Mouse (Mus musculus) neural tube, embryonic 14.5 days (tissue): ENCODE measurements around the gene Tenm4. TPM values are rescaled to one million over a fixed set of nuclear protein-coding genes. Genes with fewer than 3 reads are reported as not detected.

Source experiments
- ATAC-seq: fragments of 200-750 bp; cut with Nextera tagmentation; 2 replicates; pipeline ENCODE4 v1.8.0; 2017; ENCODE audit warnings: low read depth, mild to moderate bottlenecking, moderate TSS enrichment, moderate library complexity
- H3K27ac ChIP-seq: fragments of 300-500 bp; sonication (generic); 2 replicates; pipeline ENCODE4 v1.5.1; 2014; ENCODE audit warnings: low read depth, mild to moderate bottlenecking, control low read depth, low read length, moderate library complexity, mixed read lengths
- H3K27me3 ChIP-seq: fragments of 300-500 bp; sonication (generic); 2 replicates; pipeline ENCODE4 v1.6.1; 2014; ENCODE audit warnings: low read length; ENCODE audit not compliant: control insufficient read depth, insufficient read depth
- H3K36me3 ChIP-seq: fragments of 300-500 bp; sonication (generic); 2 replicates; pipeline ENCODE4 v1.6.1; 2014; ENCODE audit warnings: low read length, mixed read lengths; ENCODE audit not compliant: control insufficient read depth, insufficient read depth
- H3K4me1 ChIP-seq: fragments of 300-500 bp; sonication (generic); 2 replicates; pipeline ENCODE4 v1.6.1; 2014; ENCODE audit warnings: low read length; ENCODE audit not compliant: control insufficient read depth, insufficient read depth
- H3K4me2 ChIP-seq: fragments of 300-500 bp; sonication (generic); 2 replicates; pipeline ENCODE4 v1.6.1; 2014; ENCODE audit warnings: mild to moderate bottlenecking, low read depth, low read length, control low read depth
- H3K4me3 ChIP-seq: fragments of 300-500 bp; sonication (generic); 2 replicates; pipeline ENCODE4 v1.5.1; 2014; ENCODE audit warnings: low read depth, low read length, control low read depth, mixed read lengths
- H3K9ac ChIP-seq: fragments of 300-500 bp; sonication (generic); replicated peaks from 2 replicates; pipeline ENCODE4 v1.6.1; 2014; ENCODE audit warnings: low read depth, mild to moderate bottlenecking, control low read depth, low read length, mixed read lengths
- H3K9me3 ChIP-seq: fragments of 300-500 bp; sonication (generic); 2 replicates; pipeline ENCODE4 v1.6.1; 2016; ENCODE audit warnings: low read length; ENCODE audit not compliant: control insufficient read depth
- WGBS: fragments of 180-500 bp; shearing (Covaris S2); extraction: QIAGEN DNeasy Blood & Tissue Kit; methylation state at CpG from one replicate; pipeline ENCODE4 v1.1.7; 2014; 5-methylcytosine and 5-hydroxymethylcytosine counted together
- polyA plus RNA-seq: library from polyadenylated mRNA; unstranded; fragments of >200 nt; fragmentation: Nextera tagmentation; extraction: Ambion mirVana; gene quantifications from 2 replicates; pipeline ENCODE4 v1.2.1, GENCODE M21; 2014

Gene Tenm4
- polyA plus RNA-seq, 1 experiment from 2014 or later: 54.8 TPM

GRCm38 (mm10) chr7:96780556-96780955, 609.5 kb downstream of the Tenm4 start:
- Histone ChIP-seq H3K4me2 (no peak overlapping the region), H3K4me3 (no peak overlapping the region), H3K9ac (no peak overlapping the region), H3K27ac (no peak overlapping the region), H3K27me3 (no peaks in the 10 kb centered on the region), H3K9me3 (no peaks in the 10 kb centered on the region), H3K36me3 (no peaks in the 10 kb centered on the region), H3K4me1 (peaks cover 8% of the 10 kb centered on the region; the same call in 1 of the 2 replicates)
- WGBS: 100% methylated on average over 1 of the region's 1 CpGs
- ATAC-seq: no peak

DNA sequence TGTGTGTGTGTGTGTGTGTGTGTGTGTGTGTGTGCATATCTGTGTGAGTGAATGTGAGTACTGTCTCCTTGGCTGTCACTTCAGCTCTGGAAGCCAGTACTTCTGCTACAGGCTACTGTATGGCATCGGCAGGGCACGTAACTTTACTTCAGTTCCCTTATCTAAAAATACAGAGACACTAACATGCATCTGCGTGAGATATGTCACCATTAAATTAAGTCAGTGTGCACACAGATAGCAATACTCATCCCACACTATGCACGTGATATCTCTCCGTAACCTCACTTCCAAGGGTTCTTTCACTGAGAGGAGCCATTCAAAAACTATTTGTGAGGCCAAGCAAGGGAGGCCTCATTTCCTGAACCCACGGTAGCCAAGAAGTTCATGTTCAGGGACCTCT, 610.0 kb downstream of the Tenm4 start:
- H3K4me3 ChIP-seq: no peak overlapping the region
- H3K4me2 ChIP-seq: no peak overlapping the region
- H3K9me3 ChIP-seq: no peaks in the 10 kb centered on the region
- H3K27ac ChIP-seq: no peak overlapping the region
- H3K27me3 ChIP-seq: no peaks in the 10 kb centered on the region
- H3K9ac ChIP-seq: no peak overlapping the region
- ATAC-seq: no peak
- peaks cover 8% of the 10 kb centered on the region; the same call in 1 of the 2 replicates for H3K4me1 ChIP-seq
- WGBS: 76% methylated on average over 6 of the region's 6 CpGs
- H3K36me3 ChIP-seq: no peaks in the 10 kb centered on the region

GRCm38 (mm10) chr7:96782686-96783085, 611.6 kb downstream of the Tenm4 start:
- WGBS: 98% methylated on average over 4 of the region's 4 CpGs
- H3K4me3 ChIP-seq: no peak overlapping the region
- no peak overlapping the region for H3K4me2 ChIP-seq
- no peak overlapping the region for H3K27ac ChIP-seq
- H3K4me1 ChIP-seq: peaks cover 8% of the 10 kb centered on the region; the same call in 1 of the 2 replicates
- no peak for ATAC-seq
- H3K27me3 ChIP-seq: no peaks in the 10 kb centered on the region
- no peaks in the 10 kb centered on the region for H3K36me3 ChIP-seq
- H3K9ac ChIP-seq: no peak overlapping the region
- H3K9me3 ChIP-seq: no peaks in the 10 kb centered on the region

DNA sequence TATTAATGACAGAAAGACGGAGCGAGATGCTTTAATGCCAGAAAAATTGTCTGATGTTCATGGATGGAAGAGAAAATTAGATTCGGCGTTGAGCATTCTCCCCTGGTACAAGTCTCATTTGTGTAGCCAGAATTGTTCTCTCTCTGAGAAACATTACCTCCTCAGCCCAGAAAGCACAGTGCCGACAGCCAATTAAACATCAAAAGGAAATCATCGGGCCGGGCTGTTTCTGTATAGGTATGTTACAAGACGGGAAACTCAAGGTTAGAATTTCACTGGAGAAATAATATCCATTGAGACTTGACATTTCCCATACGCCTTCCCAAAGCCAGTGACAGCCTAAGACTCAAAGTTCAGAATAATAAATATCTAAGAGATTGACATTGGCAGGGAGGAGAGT, 614.8 kb downstream of the Tenm4 start:
- H3K9ac ChIP-seq: no peak overlapping the region
- no peak overlapping the region for H3K4me3 ChIP-seq
- WGBS: 52% methylated on average over 9 of the region's 9 CpGs
- H3K27me3 ChIP-seq: no peaks in the 10 kb centered on the region
- H3K36me3 ChIP-seq: no peaks in the 10 kb centered on the region
- no peak overlapping the region for H3K27ac ChIP-seq
- no peak for ATAC-seq
- no peak overlapping the region for H3K4me2 ChIP-seq
- H3K9me3 ChIP-seq: no peaks in the 10 kb centered on the region
- H3K4me1 ChIP-seq: no peaks in the 10 kb centered on the region; the same call in 1 of the 2 replicates

DNA sequence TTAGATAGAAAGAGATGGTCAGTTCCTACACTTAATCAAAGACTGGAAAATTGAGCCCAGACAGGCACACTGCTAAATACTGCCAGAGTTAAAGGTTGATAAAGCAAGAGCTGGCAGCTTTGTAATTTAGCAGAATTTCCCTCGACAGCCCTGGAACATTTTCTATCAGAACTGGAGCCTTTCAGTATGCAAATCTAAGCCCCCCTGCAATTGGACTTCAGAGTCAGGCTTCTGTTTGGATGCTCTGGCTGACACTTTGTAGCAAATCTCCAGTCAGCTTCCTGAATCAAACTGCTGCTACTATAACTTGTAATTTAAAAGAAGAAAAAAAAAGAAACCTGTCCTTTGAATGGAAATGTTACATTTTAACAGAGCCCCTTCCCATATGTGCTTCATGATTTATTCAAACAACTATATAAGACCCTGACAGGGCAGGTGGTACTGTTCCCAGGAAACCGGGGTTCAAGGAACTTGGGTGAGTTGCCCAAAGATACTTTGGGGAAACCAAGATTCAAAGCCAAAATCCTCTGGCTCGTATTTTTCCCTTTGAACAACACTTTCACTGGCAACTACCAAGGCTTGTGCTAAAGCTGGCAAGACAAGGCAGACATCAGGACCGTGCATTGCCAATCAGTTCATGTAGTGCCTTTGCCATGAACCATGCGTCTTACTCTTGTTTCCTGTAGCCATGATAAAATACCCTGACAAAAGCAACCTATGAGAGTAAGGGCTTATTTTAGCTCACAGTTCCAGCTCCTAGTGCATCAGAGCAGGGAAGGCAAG, 615.4 kb downstream of the Tenm4 start:
- no peaks in the 10 kb centered on the region; the same call in 1 of the 2 replicates for H3K4me1 ChIP-seq
- no peak overlapping the region for H3K4me2 ChIP-seq
- WGBS: 67% methylated on average over 5 of the region's 5 CpGs
- H3K36me3 ChIP-seq: no peaks in the 10 kb centered on the region
- no peak for ATAC-seq
- no peaks in the 10 kb centered on the region for H3K27me3 ChIP-seq
- H3K9me3 ChIP-seq: no peaks in the 10 kb centered on the region
- no peak overlapping the region for H3K9ac ChIP-seq
- H3K27ac ChIP-seq: no peak overlapping the region
- no peak overlapping the region for H3K4me3 ChIP-seq

GRCm38 (mm10) chr7:96788135-96788534, 617.1 kb downstream of the Tenm4 start:
- Histone ChIP-seq H3K27ac (no peak overlapping the region), H3K4me2 (no peak overlapping the region), H3K9ac (no peak overlapping the region), H3K4me1 (no peaks in the 10 kb centered on the region; the same call in 1 of the 2 replicates), H3K36me3 (no peaks in the 10 kb centered on the region), H3K9me3 (no peaks in the 10 kb centered on the region), H3K4me3 (no peak overlapping the region), H3K27me3 (no peaks in the 10 kb centered on the region)
- no peak for ATAC-seq
- WGBS: 70% methylated on average over 4 of the region's 4 CpGs

GRCm38 (mm10) chr7:96790326-96790725, 619.3 kb downstream of the Tenm4 start:
- Histone ChIP-seq H3K9me3 (no peaks in the 10 kb centered on the region), H3K4me3 (no peak overlapping the region), H3K27ac (no peak overlapping the region), H3K4me1 (peaks cover under 1% of the 10 kb centered on the region; the same call in 1 of the 2 replicates), H3K27me3 (no peaks in the 10 kb centered on the region), H3K9ac (no peak overlapping the region), H3K36me3 (no peaks in the 10 kb centered on the region), H3K4me2 (no peak overlapping the region)
- 86% methylated on average over 2 of the region's 2 CpGs for WGBS
- ATAC-seq: no peak

DNA sequence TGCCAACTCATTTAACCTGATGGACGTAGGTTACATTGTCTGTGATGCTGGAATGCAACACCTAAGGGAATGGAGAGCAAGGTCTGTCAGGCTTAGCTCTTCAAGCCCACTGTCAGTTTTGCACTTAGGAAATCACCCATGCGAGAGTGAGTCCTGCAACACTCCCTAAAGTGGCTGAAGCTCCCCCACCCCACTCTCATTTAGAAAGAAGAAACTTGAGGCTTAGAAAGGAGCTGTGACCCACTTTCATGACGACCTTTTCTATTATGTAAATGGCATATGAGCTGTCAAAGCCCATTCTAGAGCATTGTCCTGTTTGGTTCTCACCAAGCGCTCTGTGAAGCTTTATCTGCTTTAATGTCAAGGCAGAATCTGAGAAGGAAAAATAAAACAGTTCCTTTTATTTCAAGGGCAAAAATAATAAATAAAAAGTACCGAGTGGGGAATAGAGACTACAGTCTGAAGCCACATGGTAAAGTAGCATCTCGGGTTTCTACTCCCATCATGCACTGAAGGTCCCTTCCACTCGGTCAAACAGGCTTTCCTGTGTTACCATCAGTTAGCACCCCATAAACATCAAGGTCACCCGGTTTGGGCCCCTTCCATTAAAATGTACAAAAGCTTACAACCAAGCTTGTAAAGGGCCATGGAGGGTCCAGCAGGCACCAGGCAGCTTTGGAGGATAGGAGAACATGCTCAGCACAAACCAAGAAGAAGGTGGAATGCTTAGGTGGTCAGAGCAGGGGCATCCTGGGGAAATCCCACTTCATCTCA, 621.6 kb downstream of the Tenm4 start:
- Histone ChIP-seq H3K27me3 (no peaks in the 10 kb centered on the region), H3K4me3 (no peak overlapping the region), H3K9me3 (no peaks in the 10 kb centered on the region), H3K36me3 (no peaks in the 10 kb centered on the region), H3K4me1 (peaks cover 16% of the 10 kb centered on the region), H3K9ac (no peak overlapping the region), H3K27ac (no peak overlapping the region), H3K4me2 (no peak overlapping the region)
- ATAC-seq: no peak
- 74% methylated on average over 8 of the region's 8 CpGs for WGBS
